ENCODE assay signal across 26 mouse cellular contexts in the genomic region with DNA sequence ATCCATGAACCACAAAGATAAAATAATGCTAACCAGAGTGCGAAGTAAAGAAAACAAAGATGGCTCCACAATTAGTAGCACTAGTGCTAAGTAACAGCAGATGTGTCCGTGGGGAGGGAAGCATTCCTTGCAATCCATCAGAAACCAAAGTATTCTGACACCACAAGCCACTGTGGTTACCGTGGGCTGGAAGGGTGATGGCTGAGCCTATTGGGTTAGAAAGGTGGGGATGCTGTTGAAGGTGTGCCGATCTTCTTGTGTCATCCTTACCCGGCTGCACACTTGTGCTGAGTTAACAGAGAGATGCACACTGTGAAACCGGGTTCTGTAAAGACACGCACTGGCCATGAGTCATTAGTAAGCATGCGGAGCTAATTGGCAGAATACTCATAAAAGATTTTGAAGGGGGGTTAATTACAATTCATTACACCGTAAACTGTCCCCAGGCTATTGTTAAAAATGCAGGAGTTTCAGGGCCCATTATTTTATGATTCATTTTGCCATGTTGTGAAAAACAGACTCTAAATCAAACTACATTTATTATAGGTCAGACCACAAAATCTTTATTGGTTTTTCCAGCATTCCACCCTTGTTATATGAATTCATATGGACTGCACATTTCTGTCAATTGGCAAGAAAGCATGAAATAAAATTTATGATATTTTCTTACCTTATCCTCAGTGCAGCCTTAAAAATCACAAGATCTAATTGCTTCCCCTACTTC.
DNase-seq lines count a peak whose midpoint lies in the region; ATAC-seq lines count a peak whose summit lies in the region.
"Had no signal": no experiment of that assay in that cellular context is flagged by ENCODE, and none has a peak within 500 bp of the region (broad histone marks: within the 10 kb centered on the region; RNA-seq: fewer than 3 reads in every experiment).

No protein-coding gene starts in this region.

- no peak for ATAC-seq in embryonic facial prominence, embryonic 14.5 days (ENCODE audit: low read depth)
- ATAC-seq in neural tube, embryonic 14.5 days (ENCODE audit: low read depth), result peak; percentile 81; the same call in 1 of the 2 replicates
- no peak for ATAC-seq in midbrain, embryonic 11.5 days (ENCODE audit: low FRiP score)
- no peak for ATAC-seq in intestine, embryonic 15.5 days
- ATAC-seq: forebrain, postnatal 0 days; inflammation-experienced regulatory T-cells, adult 6 months had no signal

- no peak overlapping the region for H3K9ac ChIP-seq in embryonic facial prominence, embryonic 14.5 days (ENCODE audit: low read depth, low read length)
- H3K9ac ChIP-seq in neural tube, embryonic 14.5 days (replicated peaks; ENCODE audit: low read depth, low read length), result no peak overlapping the region
- no peak overlapping the region for H3K9ac ChIP-seq in midbrain, embryonic 11.5 days (ENCODE audit: low read length)
- no peak overlapping the region for H3K9ac ChIP-seq in intestine, embryonic 15.5 days
- H3K9ac ChIP-seq: forebrain, postnatal 0 days; heart, embryonic 12.5 days; hindbrain, embryonic 12.5 days had no signal

- no peaks in the 10 kb centered on the region for H3K9me3 ChIP-seq in embryonic facial prominence, embryonic 14.5 days (ENCODE audit: control insufficient read depth, low read length)
- H3K9me3 ChIP-seq in embryonic facial prominence, embryonic 10.5 days, result no peaks in the 10 kb centered on the region
- H3K9me3 ChIP-seq in limb, embryonic 10.5 days (replicated peaks), result no peaks in the 10 kb centered on the region
- no peaks in the 10 kb centered on the region for H3K9me3 ChIP-seq in neural tube, embryonic 14.5 days (ENCODE audit: control insufficient read depth, low read length)
- H3K9me3 ChIP-seq in midbrain, embryonic 11.5 days (ENCODE audit: control insufficient read depth, low read length), result no peaks in the 10 kb centered on the region
- no peaks in the 10 kb centered on the region for H3K9me3 ChIP-seq in intestine, embryonic 15.5 days
- H3K9me3 ChIP-seq: heart, embryonic 12.5 days; hindbrain, embryonic 12.5 days; midbrain, embryonic 10.5 days had no signal

- no peaks in the 10 kb centered on the region for H3K4me1 ChIP-seq in embryonic facial prominence, embryonic 14.5 days (ENCODE audit: control insufficient read depth, insufficient read depth, low read length)
- H3K4me1 ChIP-seq in embryonic facial prominence, embryonic 10.5 days, result no peaks in the 10 kb centered on the region; the same call in 1 of the 2 replicates
- H3K4me1 ChIP-seq in limb, embryonic 10.5 days, result peaks cover 14% of the 10 kb centered on the region
- no peaks in the 10 kb centered on the region for H3K4me1 ChIP-seq in neural tube, embryonic 14.5 days (ENCODE audit: control insufficient read depth, insufficient read depth, low read length)
- no peaks in the 10 kb centered on the region for H3K4me1 ChIP-seq in midbrain, embryonic 11.5 days (ENCODE audit: control insufficient read depth, insufficient read depth, low read length)
- H3K4me1 ChIP-seq in intestine, embryonic 15.5 days (replicated peaks), result no peaks in the 10 kb centered on the region
- H3K4me1 ChIP-seq: heart, embryonic 12.5 days; hindbrain, embryonic 12.5 days; midbrain, embryonic 10.5 days had no signal

- 59% methylated on average over 9 of the region's 9 CpGs for WGBS in embryonic facial prominence, embryonic 14.5 days
- 85% methylated on average over 9 of the region's 9 CpGs for WGBS in embryonic facial prominence, embryonic 10.5 days
- 69% methylated on average over 9 of the region's 9 CpGs for WGBS in limb, embryonic 10.5 days
- WGBS in neural tube, embryonic 14.5 days, result 57% methylated on average over 9 of the region's 9 CpGs
- 87% methylated on average over 9 of the region's 9 CpGs for WGBS in midbrain, embryonic 11.5 days
- WGBS in intestine, embryonic 15.5 days, result 81% methylated on average over 9 of the region's 9 CpGs

- no peaks in the 10 kb centered on the region for H3K27me3 ChIP-seq in embryonic facial prominence, embryonic 14.5 days (replicated peaks; ENCODE audit: control insufficient read depth, insufficient read depth, low read length)
- H3K27me3 ChIP-seq in embryonic facial prominence, embryonic 10.5 days (replicated peaks; ENCODE audit: low read depth, poor library complexity, severe bottlenecking), result no peaks in the 10 kb centered on the region
- 0 out of 2 replicates have a peak, but pooled peaks cover 6% of the 10 kb centered on the region for H3K27me3 ChIP-seq in limb, embryonic 10.5 days (ENCODE audit: low read depth, poor library complexity, severe bottlenecking)
- H3K27me3 ChIP-seq in neural tube, embryonic 14.5 days (ENCODE audit: control insufficient read depth, insufficient read depth, low read length), result no peaks in the 10 kb centered on the region
- H3K27me3 ChIP-seq in midbrain, embryonic 11.5 days (ENCODE audit: control insufficient read depth, insufficient read depth, low read length), result no peaks in the 10 kb centered on the region
- H3K27me3 ChIP-seq in intestine, embryonic 15.5 days (replicated peaks), result no peaks in the 10 kb centered on the region
- H3K27me3 ChIP-seq: CH12.LX; heart, embryonic 12.5 days; hindbrain, embryonic 12.5 days had no signal

- H3K4me3 ChIP-seq in embryonic facial prominence, embryonic 14.5 days (ENCODE audit: low read depth, low read length), result no peak overlapping the region
- no peak overlapping the region for H3K4me3 ChIP-seq in embryonic facial prominence, embryonic 10.5 days
- H3K4me3 ChIP-seq in limb, embryonic 10.5 days, result no peak overlapping the region
- H3K4me3 ChIP-seq in neural tube, embryonic 14.5 days (ENCODE audit: low read depth, low read length), result no peak overlapping the region
- H3K4me3 ChIP-seq in midbrain, embryonic 11.5 days (ENCODE audit: low read depth, low read length), result no peak overlapping the region
- H3K4me3 ChIP-seq in intestine, embryonic 15.5 days (replicated peaks), result no peak overlapping the region
- H3K4me3 ChIP-seq: gastrocnemius, adult 2 months; heart, embryonic 12.5 days; hindbrain, embryonic 12.5 days; midbrain, embryonic 10.5 days had no signal

- DNase-seq in embryonic facial prominence, embryonic 14.5 days (ENCODE audit: low spot score), result peak; percentile 78
- DNase-seq in embryonic facial prominence, embryonic 10.5 days (ENCODE audit: low spot score), result no peak
- DNase-seq in embryo, embryonic 10.5 days (ENCODE audit: low spot score), result peak; percentile 8
- peak; percentile 38 for DNase-seq in limb, embryonic 10.5 days (ENCODE audit: low spot score)
- DNase-seq in heart, adult 8-10 months (ENCODE audit: low spot score), result no peak
- no peak for DNase-seq in midbrain, embryonic 11.5 days (ENCODE audit: low spot score, missing footprints)
- DNase-seq: adrenal gland, adult 2 months; cerebellum, adult 11 months; cerebellum, postnatal 10 days; forebrain, postnatal 0 days; gastrocnemius, adult 2 months; heart, postnatal 10 days; kidney, adult 2 months; kidney, postnatal 14 days; lung, adult 18-20 months; lung, postnatal 10 days; right cerebral cortex, postnatal 14 days had no signal

- H3K36me3 ChIP-seq in embryonic facial prominence, embryonic 14.5 days (ENCODE audit: control insufficient read depth, insufficient read depth, low read length), result no peaks in the 10 kb centered on the region
- H3K36me3 ChIP-seq in embryonic facial prominence, embryonic 10.5 days (replicated peaks), result no peaks in the 10 kb centered on the region
- H3K36me3 ChIP-seq in limb, embryonic 10.5 days, result no peaks in the 10 kb centered on the region
- H3K36me3 ChIP-seq in neural tube, embryonic 14.5 days (ENCODE audit: control insufficient read depth, insufficient read depth, low read length), result no peaks in the 10 kb centered on the region
- H3K36me3 ChIP-seq in midbrain, embryonic 11.5 days (ENCODE audit: control insufficient read depth, insufficient read depth, low read length), result no peaks in the 10 kb centered on the region
- no peaks in the 10 kb centered on the region for H3K36me3 ChIP-seq in intestine, embryonic 15.5 days
- H3K36me3 ChIP-seq: G1E; heart, embryonic 12.5 days; hindbrain, embryonic 12.5 days; midbrain, embryonic 10.5 days had no signal

- no peak overlapping the region for H3K4me2 ChIP-seq in embryonic facial prominence, embryonic 14.5 days (ENCODE audit: low read depth, low read length)
- no peak overlapping the region for H3K4me2 ChIP-seq in neural tube, embryonic 14.5 days (ENCODE audit: low read depth, low read length)
- H3K4me2 ChIP-seq in midbrain, embryonic 11.5 days, result no peak overlapping the region
- no peak overlapping the region for H3K4me2 ChIP-seq in intestine, embryonic 15.5 days (replicated peaks)
- H3K4me2 ChIP-seq: heart, embryonic 12.5 days; hindbrain, embryonic 12.5 days; liver, embryonic 11.5 days had no signal

- H3K27ac ChIP-seq in embryonic facial prominence, embryonic 14.5 days (replicated peaks; ENCODE audit: low read depth, low read length), result no peak overlapping the region
- H3K27ac ChIP-seq in embryonic facial prominence, embryonic 10.5 days (replicated peaks), result no peak overlapping the region
- no peak overlapping the region for H3K27ac ChIP-seq in limb, embryonic 10.5 days
- no peak overlapping the region for H3K27ac ChIP-seq in neural tube, embryonic 14.5 days (ENCODE audit: low read depth, low read length)
- no peak overlapping the region for H3K27ac ChIP-seq in midbrain, embryonic 11.5 days (ENCODE audit: low read depth, low read length)
- H3K27ac ChIP-seq in intestine, embryonic 15.5 days, result no peak overlapping the region
- H3K27ac ChIP-seq: gastrocnemius, adult 2 months; hindbrain, embryonic 12.5 days; midbrain, embryonic 10.5 days had no signal

Comparison
In these comparisons a context has a peak if more than half of its experiments do, and no peak if none do; other contexts are left out.
1. DNase-seq: peak in embryonic facial prominence, embryonic 14.5 days (single experiment), embryo, embryonic 10.5 days (single experiment) and limb, embryonic 10.5 days (single experiment); none in embryonic facial prominence, embryonic 10.5 days (single experiment), heart, adult 8-10 months (single experiment) and midbrain, embryonic 11.5 days (single experiment).